Mouse (Mus musculus) stomach, postnatal 0 days (tissue): Measurements from ENCODE around the gene Hmgxb4.

ENCODE experiments used
- CTCF ChIP-seq: IDR thresholded peaks from 2 replicates; pipeline ENCODE4 v1.5.1; 2016; ENCODE audit warnings: antibody characterized with exemption, low read depth, mild to moderate bottlenecking, moderate library complexity
- EP300 ChIP-seq: optimal IDR thresholded peaks from 2 replicates; pipeline ENCODE3; 2016; ENCODE audit warnings: antibody characterized with exemption

GRCm38 (mm10) chr8:75034285-75034684 lies 41.1 kb downstream of the Hmgxb4 start:
- TF ChIP-seq CTCF (no peak), EP300 (no peak)
